Mouse (Mus musculus) spleen, postnatal 4 days (tissue): ENCODE measurements around the gene Hunk.
A peak's percentile ranks its signal among the peaks of the same experiment; 100 is the strongest.

Source experiments
- DNase-seq, 2 experiments: peaks; one replicate each; pipeline ENCODE4 v3.0.0; 2022; ENCODE audit warnings: low spot score in 2 of 2

Hunk gene

DNA sequence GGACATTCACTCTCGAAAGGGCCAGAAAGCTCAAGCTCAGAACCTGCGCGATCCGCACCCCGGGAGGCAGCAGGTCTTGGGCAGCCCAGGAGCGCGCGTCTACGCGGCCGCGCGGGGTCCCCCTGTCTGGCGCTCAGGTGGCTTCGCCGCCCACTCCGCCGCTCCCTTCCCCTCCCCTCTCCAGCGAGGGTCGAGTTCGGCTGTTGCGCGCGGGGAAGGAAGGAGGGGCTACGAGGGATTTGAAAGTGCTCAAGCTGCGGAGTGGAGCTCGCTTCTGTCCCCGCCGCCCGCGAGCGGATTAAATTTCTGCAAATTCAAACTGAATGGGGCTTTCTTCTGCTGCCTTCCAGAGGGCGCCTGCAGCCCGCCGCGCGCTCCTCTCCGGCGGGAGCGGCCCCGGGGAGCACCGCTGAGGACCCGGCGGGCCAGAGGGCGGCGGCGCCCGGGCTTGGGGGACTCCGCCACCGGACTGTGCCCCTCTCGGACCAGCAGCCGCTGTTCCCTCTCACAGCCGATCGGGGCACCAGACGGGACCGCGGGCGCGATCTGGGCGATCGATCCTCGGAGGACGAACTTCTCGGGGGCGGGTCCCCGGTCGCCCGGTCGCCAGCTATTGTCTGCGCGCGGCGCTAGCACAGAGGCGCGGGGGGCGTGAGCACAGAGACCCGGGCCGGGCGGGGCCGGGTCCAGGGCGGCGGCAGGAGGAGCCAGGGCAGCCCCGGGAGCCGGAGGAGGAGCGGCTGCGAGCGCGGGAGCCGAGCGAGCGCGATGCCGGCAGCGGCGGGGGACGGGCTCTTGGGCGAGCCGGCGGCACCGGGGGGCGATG lies at the start of gene Hunk:
TSS of gene Hunk (plus strand) at position 326 of the 826 bp plus-strand sequence.
- DNase-seq: peak in 1 of 2 experiments; percentile 18

DNA sequence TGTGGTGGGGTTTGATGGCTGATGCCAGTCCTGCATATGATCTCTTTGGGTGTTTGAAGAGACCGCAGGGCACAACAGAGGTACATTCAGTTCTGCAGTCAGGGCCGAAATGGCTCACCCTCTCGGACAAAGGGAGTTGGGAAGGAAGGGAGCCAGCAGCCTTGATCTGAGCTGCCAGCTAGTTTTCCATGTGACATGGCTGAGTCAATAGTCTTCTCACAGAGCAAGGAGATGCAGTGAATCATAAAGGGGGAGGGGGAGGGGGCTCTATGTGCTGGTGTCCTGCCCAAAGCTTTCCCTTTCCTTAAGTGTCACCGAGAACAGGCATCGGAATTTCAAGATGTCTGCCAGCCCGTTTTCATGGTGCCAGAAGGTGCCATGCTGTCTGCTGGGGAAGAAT lies 46.8 kb upstream of the Hunk start:
- DNase-seq: no peak

DNA sequence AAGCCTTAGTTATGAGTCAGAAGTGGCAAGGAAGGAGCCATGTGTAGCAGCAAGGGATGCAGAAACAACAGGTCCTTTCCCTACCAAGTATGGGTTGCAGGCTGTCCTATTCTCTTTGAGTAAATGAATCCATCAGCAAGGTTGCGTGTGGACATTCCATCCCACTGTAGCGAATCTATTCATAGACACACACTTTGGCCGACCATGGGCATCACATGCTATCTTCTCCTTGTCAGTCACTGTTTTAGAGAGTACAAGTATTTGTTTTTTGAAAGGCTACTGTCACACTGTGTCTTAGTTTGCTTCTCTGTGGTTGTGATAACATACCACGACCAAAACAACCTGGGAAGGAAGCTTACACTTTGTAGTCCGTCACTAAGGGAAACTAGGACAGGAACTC lies 44.7 kb upstream of the Hunk start:
- DNase-seq: no peak

GRCm38 (mm10) chr16:90349700-90350548 lies 35.9 kb upstream of the Hunk start:
- peak; percentile 46 to 70 for DNase-seq

DNA sequence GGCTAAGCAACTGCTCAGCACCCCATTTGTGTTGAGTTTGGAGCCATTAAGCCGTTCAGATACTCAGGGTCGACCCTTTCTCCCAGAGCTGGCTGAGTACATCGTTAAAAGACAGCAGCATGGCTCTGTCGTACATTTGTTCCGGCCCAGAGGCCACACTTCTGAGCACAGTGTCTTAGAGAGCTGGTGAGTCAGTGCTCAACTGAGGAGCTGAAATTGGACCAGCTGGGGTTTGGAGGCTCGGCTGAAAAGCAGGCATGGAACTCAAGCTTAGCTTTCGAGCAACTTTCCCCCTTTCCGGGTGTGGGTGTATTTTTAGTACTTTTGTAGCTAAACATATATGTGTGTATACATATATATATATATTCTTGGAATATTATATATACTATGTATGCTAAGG lies 34.1 kb upstream of the Hunk start:
- no peak for DNase-seq

GRCm38 (mm10) chr16:90352691-90353090 lies 33.1 kb upstream of the Hunk start:
- no peak for DNase-seq

GRCm38 (mm10) chr16:90353156-90353555 lies 32.7 kb upstream of the Hunk start:
- no peak for DNase-seq

- DNase-seq: no peak
Measured at GRCm38 (mm10) chr16:90359329-90359728, 26.5 kb upstream of the Hunk start.

DNA sequence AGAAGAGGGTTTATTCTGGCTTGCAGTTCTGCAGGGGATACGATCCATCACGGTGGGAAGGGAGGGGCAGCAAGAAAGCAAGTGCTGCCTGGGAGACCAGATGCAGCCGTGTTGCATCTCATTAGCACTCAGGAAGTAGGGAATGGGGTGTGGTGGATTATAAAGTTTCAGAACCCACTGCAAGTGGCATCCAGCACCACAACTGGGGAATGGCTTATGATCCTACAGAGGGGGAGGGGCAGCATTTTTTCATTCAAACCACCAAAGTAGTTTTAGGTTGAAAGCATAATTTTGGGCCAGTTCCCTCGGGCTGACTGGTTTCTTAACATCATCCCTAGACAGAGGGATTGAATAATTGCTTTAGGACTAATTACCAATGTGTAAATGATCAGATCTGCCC lies 26.1 kb upstream of the Hunk start:
- no peak for DNase-seq

DNA sequence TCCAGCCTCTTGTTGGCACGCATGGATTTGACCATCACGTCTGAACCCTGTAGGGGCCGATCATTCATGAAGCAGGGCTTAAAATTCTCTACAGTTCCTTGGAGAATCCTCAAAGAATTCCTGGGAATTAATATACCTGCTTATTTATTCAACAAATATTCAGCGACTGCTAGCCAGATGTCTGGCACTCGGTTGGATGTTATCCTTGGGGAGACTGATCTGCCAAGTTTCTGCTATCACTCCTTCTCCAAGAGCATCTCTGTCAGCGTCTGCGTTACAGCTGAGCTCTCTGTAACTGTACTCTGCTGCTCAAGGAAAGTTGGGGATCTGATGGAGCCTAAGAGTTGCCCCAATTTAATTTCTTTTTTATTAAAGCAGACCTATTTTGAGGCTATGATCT lies 25.5 kb upstream of the Hunk start:
- no peak for DNase-seq

- DNase-seq: no peak
Measured at GRCm38 (mm10) chr16:90362926-90363325, 22.9 kb upstream of the Hunk start.

DNA sequence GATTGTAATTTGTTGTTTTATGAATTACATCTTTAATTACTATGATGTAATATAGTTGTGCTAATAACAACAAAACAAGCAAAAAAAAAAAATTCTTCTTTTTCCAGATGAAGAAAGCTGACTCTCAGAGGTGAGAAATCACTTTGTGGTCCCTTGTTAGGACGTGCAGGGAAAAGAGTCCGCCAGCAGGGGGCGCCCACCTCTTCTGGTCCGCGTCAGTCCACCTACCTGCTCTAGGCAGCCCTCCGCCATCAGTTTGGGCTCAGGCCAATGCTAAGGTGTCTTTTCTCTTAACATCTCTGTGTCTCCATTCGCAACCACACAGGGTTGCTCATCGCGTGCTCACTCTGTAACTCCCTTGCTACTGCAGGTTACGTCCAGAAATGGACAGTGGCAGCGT lies 5.9 kb upstream of the Hunk start:
- DNase-seq: peak; percentile 54 to 88

DNA sequence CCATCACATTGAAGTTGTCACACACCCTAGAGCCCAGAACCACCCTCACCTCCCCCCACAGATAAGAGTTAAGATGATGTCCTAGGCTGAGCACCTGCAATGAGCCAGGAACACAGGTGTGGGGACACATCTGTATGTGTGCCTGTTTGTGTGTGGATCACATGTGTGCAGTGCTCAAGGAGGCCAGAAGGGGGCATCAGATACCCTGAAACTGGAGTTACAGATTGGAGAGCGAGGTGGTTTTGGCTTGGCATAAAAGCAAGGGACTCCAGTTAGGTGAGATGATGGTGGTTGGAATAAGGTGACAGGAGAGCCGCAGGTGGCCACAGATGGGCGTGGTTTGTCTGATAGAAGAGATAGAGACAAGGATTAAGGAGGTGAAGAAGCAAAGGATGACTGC lies 4.2 kb upstream of the Hunk start:
- no peak for DNase-seq

DNA sequence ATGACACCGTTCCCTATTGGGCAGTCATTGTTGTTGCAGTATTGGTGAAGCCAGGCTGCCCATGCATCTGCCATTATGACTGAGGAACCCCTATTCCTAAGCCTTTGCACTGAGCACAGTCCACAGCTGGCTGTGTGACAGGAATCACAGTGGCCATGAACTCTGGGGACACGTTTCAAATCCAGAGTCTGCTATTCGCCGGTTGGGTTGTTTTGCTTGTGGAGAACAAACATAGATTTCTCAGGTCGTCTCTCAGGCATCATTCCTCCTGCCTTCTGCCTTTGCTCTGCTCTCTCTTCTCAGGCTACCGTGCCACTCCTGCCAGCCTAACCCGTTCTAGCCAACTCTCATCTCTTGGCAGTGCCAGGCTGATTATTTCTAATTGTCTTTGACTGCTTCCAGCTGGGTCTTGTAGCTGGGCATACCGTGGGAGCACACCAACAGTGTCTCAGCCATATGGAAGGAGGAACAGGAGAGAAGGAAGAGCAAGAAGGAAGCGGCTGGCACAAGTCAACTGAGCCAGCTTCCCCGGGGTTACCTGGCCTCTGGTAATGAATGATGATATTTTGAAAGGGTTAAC lies 3.0 kb upstream of the Hunk start:
- DNase-seq: no peak

GRCm38 (mm10) chr16:90384058-90384457 lies 1.8 kb upstream of the Hunk start:
- no peak for DNase-seq

DNA sequence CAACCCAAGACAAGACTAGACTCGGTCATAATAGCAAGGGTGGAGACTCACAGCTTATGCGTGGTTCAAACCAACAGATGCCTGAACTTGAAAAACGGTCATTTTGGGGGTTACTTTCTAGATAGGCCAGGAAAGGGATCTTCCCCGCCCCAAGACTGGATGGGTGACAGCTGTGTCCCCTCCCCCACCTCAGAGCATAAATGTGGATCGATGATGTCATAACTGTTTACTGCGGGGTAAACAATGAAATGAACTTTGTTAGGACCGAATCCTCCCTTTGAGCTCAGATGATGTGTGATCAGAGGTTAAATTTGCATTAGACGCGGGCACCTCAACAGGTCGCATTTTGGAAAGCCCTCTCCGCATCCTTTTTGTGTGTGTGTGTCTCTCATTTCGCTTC lies 967 bp upstream of the Hunk start:
- no peak for DNase-seq

DNA sequence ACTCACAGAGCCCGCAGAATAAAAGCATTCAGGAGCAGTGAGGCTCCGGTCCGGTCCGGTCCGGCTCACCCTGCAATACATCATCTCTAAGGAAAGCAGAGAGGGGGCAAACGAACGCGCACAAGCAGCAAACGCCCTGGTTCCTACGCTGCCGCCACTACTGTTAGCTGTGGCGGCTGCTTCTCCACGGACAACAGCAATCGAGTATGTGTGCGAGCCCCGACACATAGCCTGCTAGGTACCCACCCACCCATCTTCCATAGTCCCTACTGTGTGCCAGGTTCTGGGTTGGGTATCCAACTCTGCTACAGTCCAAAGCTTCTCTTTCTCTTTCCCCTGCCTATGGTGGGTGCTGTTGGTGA lies 506 bp upstream of the Hunk start:
- no peak for DNase-seq

DNA sequence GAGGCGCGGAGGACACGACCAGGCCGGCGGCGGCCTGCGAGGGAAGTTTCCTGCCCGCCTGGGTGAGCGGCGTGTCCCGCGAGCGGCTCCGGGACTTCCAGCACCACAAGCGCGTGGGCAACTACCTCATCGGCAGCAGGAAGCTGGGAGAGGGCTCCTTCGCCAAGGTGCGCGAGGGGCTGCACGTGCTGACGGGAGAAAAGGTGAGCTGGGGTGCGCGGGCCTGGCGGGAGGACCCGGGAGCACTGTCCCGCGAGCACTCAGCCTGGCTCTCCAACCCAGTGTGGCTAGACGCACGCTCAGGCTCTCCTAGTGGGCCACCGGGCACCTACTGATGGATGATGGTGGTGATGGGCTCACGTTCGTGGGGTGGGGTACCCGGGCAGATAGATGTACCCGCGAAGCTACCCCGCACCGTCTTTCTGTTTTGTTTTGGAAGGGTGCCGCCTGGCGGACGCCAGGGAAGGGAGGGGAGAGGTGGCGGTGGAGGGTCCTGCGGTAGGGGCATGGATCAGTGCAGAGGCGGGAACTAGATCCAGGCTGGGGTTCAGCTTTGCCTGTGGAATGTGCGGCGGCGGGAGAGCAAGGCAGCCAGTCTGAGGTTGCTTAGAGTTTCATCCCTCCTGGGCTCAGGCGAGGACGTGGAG lies 824 bp downstream of the Hunk start:
- DNase-seq: peak in 1 of 2 experiments; percentile 67

DNA sequence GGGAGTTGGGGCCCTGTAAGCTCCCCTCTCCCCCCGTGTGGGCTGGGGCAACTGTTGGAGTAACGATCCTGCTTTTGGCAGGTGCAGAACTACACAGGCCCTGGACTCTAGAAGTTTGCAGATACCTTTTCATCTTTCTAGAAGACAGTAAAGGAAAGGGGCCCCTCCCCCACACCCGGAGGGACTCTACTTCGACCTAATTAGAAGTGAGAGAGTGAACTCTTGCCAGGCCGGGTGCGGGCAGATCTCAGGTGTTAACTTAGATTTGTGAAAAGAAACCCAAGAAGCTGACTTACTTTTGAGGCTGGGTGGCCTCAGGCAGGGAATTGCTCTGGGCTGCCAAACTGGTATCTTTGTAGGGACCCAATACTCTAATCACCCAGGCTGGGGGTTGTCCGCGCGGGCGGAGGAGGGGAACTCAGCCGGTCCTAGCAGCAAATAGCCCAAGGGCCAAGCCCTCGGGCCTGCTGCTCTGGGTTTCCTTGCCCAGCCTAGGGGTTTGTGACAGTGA lies 1.4 kb downstream of the Hunk start:
- no peak for DNase-seq

GRCm38 (mm10) chr16:90387961-90388360 lies 2.1 kb downstream of the Hunk start:
- DNase-seq: no peak

DNA sequence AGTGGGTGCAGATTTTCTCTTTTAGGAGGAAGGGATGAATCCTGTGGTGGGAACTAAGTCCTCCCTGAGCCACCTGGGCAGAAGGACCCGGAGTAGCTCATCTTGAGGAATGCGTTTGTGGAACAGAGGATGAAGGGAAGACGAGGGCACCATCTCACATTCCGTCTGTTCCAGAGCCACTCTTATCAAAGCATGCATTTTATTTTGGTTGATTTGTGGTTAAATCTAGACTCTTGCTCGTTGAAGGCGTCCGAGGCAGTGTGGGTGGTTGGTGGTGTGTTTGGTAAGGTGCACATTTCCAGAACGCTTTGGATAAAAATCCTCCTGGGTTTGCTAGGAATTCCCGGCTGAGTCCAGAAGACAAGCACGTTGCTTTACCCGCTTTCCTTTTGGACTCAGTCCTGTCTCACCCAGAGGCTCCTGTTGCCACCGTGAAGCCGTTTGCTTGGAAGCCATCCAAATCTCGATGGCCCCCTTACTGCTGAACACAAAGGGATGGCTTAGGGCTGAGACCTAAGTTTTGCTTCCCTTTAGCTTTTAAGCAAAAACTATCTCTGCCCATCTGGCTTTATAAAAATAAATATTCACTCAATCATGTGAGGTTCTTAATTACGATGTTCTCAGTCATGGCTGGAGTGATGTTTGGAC lies 3.4 kb downstream of the Hunk start:
- no peak for DNase-seq
